Mouse (Mus musculus) forebrain, embryonic 15.5 days (tissue): Measurements from ENCODE around the gene Hectd1. TPM values are rescaled to one million over a fixed set of nuclear protein-coding genes. Genes with fewer than 3 reads are reported as not detected.

Experiments
- ATAC-seq: fragments of 200-750 bp; cut with Nextera tagmentation; replicated peaks from 2 replicates; pipeline ENCODE4 v1.8.0; 2017; ENCODE audit warnings: mild to moderate bottlenecking, moderate TSS enrichment, moderate library complexity
- H3K27ac ChIP-seq: fragments of 300-500 bp; sonication (generic); replicated peaks from 2 replicates; pipeline ENCODE4 v1.5.1; 2015; ENCODE audit warnings: mild to moderate bottlenecking, inconsistent platforms
- H3K27me3 ChIP-seq: fragments of 300-500 bp; sonication (generic); 2 replicates; pipeline ENCODE4 v1.6.1; 2015; ENCODE audit warnings: inconsistent platforms
- H3K36me3 ChIP-seq: fragments of 300-500 bp; sonication (generic); 2 replicates; pipeline ENCODE4 v1.6.1; 2015; ENCODE audit warnings: mild to moderate bottlenecking, inconsistent platforms
- H3K4me1 ChIP-seq: fragments of 300-500 bp; sonication (generic); 2 replicates; pipeline ENCODE4 v1.6.1; 2015; ENCODE audit warnings: inconsistent platforms
- H3K4me2 ChIP-seq: fragments of 300-500 bp; sonication (generic); replicated peaks from 2 replicates; pipeline ENCODE4 v1.6.1; 2015; ENCODE audit warnings: mild to moderate bottlenecking, inconsistent platforms
- H3K4me3 ChIP-seq: fragments of 300-500 bp; sonication (generic); 2 replicates; pipeline ENCODE4 v1.5.1; 2015; ENCODE audit warnings: mild to moderate bottlenecking, inconsistent platforms
- H3K9ac ChIP-seq: fragments of 300-500 bp; sonication (generic); replicated peaks from 2 replicates; pipeline ENCODE4 v1.6.1; 2015; ENCODE audit warnings: mild to moderate bottlenecking, inconsistent platforms
- H3K9me3 ChIP-seq: fragments of 300-500 bp; sonication (generic); 2 replicates; pipeline ENCODE4 v1.6.1; 2016; ENCODE audit warnings: inconsistent platforms
- WGBS: fragments of 180-500 bp; shearing (Covaris S2); methylation state at CpG from one replicate; pipeline ENCODE4 v1.1.7; 2015; ENCODE audit warnings: mixed read lengths; 5-methylcytosine and 5-hydroxymethylcytosine counted together
- polyA plus RNA-seq: library from polyadenylated mRNA; unstranded; fragments of >200 nt; fragmentation: Nextera tagmentation; extraction: Ambion mirVana; gene quantifications from 2 replicates; pipeline ENCODE4 v1.2.1, GENCODE M21; 2015

Gene Hectd1
- polyA plus RNA-seq, 1 experiment from 2014 or later = 42.7 TPM

DNA sequence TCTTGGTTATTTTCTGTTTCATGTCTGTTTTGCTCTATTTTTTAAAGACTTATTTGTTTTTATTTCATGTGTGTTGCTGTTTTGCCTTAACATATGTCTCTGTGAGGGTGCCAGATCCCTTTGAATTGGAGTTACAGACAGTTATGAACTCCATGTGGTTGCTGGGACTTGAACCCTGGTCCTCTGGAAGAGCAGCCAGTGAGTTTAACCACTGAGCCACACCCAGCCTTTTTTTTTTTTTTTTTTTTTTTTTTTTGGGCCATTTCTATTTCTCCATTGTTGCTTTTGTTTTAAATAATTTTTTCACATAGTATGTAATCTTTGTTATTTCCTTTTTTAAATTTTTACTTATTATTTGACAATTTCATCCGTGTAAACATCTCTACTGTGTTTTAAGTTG lies 10.5 kb upstream of the Hectd1 start:
- no peaks in the 10 kb centered on the region for H3K9me3 ChIP-seq
- H3K27me3 ChIP-seq = no peaks in the 10 kb centered on the region
- no peak overlapping the region for H3K9ac ChIP-seq
- 94% methylated on average over 1 of the region's 1 CpGs for WGBS
- peaks cover 9% of the 10 kb centered on the region for H3K4me1 ChIP-seq
- no peak overlapping the region for H3K4me3 ChIP-seq
- no peaks in the 10 kb centered on the region for H3K36me3 ChIP-seq
- no peak for ATAC-seq
- H3K4me2 ChIP-seq = no peak overlapping the region
- H3K27ac ChIP-seq = no peak overlapping the region

- Histone ChIP-seq H3K4me3 (no peak overlapping the region), H3K9ac (no peak overlapping the region), H3K27ac (no peak overlapping the region), H3K27me3 (no peaks in the 10 kb centered on the region), H3K4me1 (peaks cover 2% of the 10 kb centered on the region), H3K36me3 (no peaks in the 10 kb centered on the region), H3K4me2 (no peak overlapping the region), H3K9me3 (no peaks in the 10 kb centered on the region)
- 49% methylated on average over 3 of the region's 3 CpGs for WGBS
- no peak for ATAC-seq
These were observed 5.9 kb upstream of the Hectd1 start for GRCm38 (mm10) chr12:51835219-51835618.

- ATAC-seq = no peak
- H3K27ac ChIP-seq = no peak overlapping the region
- H3K4me2 ChIP-seq = no peak overlapping the region
- H3K4me3 ChIP-seq = no peak overlapping the region
- 81% methylated on average over 13 of the region's 13 CpGs for WGBS
- no peaks in the 10 kb centered on the region for H3K9me3 ChIP-seq
- peaks cover 20% of the 10 kb centered on the region for H3K4me1 ChIP-seq
- H3K9ac ChIP-seq = no peak overlapping the region
- no peaks in the 10 kb centered on the region for H3K36me3 ChIP-seq
- H3K27me3 ChIP-seq = no peaks in the 10 kb centered on the region
These were observed 2.6 kb upstream of the Hectd1 start for GRCm38 (mm10) chr12:51831931-51832330.

- 95% methylated on average over 3 of the region's 3 CpGs for WGBS
- no peaks in the 10 kb centered on the region for H3K9me3 ChIP-seq
- H3K27me3 ChIP-seq = no peaks in the 10 kb centered on the region
- H3K27ac ChIP-seq = no peak overlapping the region
- no peak overlapping the region for H3K4me3 ChIP-seq
- no peaks in the 10 kb centered on the region for H3K36me3 ChIP-seq
- no peak overlapping the region for H3K4me2 ChIP-seq
- ATAC-seq = no peak
- H3K9ac ChIP-seq = no peak overlapping the region
- H3K4me1 ChIP-seq = peaks cover 20% of the 10 kb centered on the region
These were observed 2.0 kb upstream of the Hectd1 start for GRCm38 (mm10) chr12:51831296-51831695.

GRCm38 (mm10) chr12:51830671-51831070 lies 1.3 kb upstream of the Hectd1 start:
- Histone ChIP-seq H3K9ac (no peak overlapping the region; the same call in 1 of the 2 replicates), H3K36me3 (no peaks in the 10 kb centered on the region), H3K4me3 (no peak overlapping the region), H3K4me1 (peaks cover 20% of the 10 kb centered on the region), H3K27me3 (no peaks in the 10 kb centered on the region), H3K27ac (no peak overlapping the region), H3K4me2 (0 out of 2 replicates have a peak overlapping the region, but pooled peaks have one; percentile 71), H3K9me3 (no peaks in the 10 kb centered on the region)
- no peak for ATAC-seq
- 84% methylated on average over 1 of the region's 1 CpGs for WGBS

GRCm38 (mm10) chr12:51830077-51830402 lies 704 bp upstream of the Hectd1 start:
- Histone ChIP-seq H3K9ac (peak overlapping the region; percentile 99), H3K4me2 (peak overlapping the region; percentile 71), H3K9me3 (no peaks in the 10 kb centered on the region), H3K36me3 (0 out of 2 replicates have a peak, but pooled peaks cover 4% of the 10 kb centered on the region), H3K27ac (peak overlapping the region; percentile 99), H3K4me1 (peaks cover 20% of the 10 kb centered on the region), H3K4me3 (peak overlapping the region; percentile 99), H3K27me3 (no peaks in the 10 kb centered on the region)
- no peak for ATAC-seq
- WGBS = under 1% methylated on average over 12 of the region's 12 CpGs

- peaks cover 11% of the 10 kb centered on the region; the same call in 1 of the 2 replicates for H3K36me3 ChIP-seq
- peak; percentile 14; the same call in 1 of the 2 replicates for ATAC-seq
- peak overlapping the region; percentile 71 for H3K4me2 ChIP-seq
- no peaks in the 10 kb centered on the region for H3K27me3 ChIP-seq
- H3K27ac ChIP-seq = peak overlapping the region; percentile 99
- H3K9ac ChIP-seq = peak overlapping the region; percentile 99
- peak overlapping the region; percentile 99 for H3K4me3 ChIP-seq
- under 1% methylated on average over 66 of the region's 66 CpGs for WGBS
- H3K9me3 ChIP-seq = no peaks in the 10 kb centered on the region
- peaks cover 20% of the 10 kb centered on the region for H3K4me1 ChIP-seq
These were observed 533 bp downstream of the Hectd1 start for GRCm38 (mm10) chr12:51828716-51829289.

DNA sequence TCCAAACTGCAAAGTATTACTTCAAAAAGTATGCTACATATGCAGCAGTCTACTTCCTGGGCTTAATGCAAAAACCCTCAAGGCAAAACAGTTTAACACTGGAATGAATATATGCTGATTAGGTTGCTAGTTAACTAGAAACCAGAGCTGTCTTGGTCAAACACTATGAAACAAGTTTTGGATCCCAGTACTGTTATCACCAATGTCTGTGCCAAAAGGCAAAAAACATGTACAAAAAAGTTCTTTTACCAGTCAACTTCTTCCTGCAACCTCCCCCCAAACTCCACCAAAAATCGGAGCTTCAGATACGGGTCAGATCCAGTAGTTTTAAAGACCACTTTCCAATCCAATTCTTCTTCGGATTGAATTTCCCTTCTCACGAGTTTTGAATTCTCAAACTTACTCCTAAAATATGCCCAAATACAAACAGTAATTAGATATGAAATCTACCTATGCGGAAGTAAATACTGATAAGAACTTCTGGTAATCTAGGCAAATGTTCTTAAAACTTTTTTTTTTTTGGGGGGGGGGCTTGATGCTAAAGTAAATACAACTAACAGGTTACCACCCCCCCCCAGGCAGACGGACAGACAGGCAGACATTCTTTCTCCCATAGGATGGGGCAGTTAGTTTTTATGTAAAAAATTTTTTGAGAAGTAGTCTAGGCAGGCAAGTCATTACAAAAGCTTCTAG lies 1.2 kb downstream of the Hectd1 start:
- H3K27me3 ChIP-seq = no peaks in the 10 kb centered on the region
- H3K9me3 ChIP-seq = no peaks in the 10 kb centered on the region
- WGBS = 25% methylated on average over 6 of the region's 6 CpGs
- ATAC-seq = no peak
- H3K27ac ChIP-seq = peak overlapping the region; percentile 99
- H3K4me2 ChIP-seq = peak overlapping the region; percentile 71
- peak overlapping the region; percentile 99 for H3K9ac ChIP-seq
- H3K4me3 ChIP-seq = peak overlapping the region; percentile 99
- peaks cover 25% of the 10 kb centered on the region for H3K4me1 ChIP-seq
- H3K36me3 ChIP-seq = peaks cover 11% of the 10 kb centered on the region; the same call in 1 of the 2 replicates

DNA sequence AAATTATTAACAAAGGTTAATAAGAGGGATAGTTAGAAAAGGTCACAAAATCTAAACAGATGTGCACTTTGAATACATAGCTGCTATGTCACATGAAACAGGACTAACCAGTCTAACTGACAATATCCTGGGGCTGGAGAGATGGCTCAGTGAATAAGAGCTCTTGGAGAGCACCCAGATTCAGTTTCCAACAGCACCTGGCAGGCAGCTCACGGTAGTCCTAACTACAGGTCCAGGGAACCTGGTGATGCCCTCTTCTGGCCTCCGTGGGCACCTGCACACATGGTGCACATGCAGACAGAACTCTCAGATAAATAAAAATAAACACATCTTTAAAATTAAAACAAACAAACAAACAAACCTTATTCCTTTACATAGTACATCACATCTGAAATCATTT lies 4.0 kb downstream of the Hectd1 start:
- H3K4me1 ChIP-seq = peaks cover 23% of the 10 kb centered on the region
- no peaks in the 10 kb centered on the region for H3K27me3 ChIP-seq
- H3K27ac ChIP-seq = no peak overlapping the region
- ATAC-seq = no peak
- H3K4me3 ChIP-seq = no peak overlapping the region
- WGBS = 86% methylated on average over 2 of the region's 2 CpGs
- H3K9ac ChIP-seq = no peak overlapping the region
- peaks cover 11% of the 10 kb centered on the region; the same call in 1 of the 2 replicates for H3K36me3 ChIP-seq
- no peaks in the 10 kb centered on the region for H3K9me3 ChIP-seq
- no peak overlapping the region for H3K4me2 ChIP-seq

GRCm38 (mm10) chr12:51823311-51823710 lies 6.0 kb downstream of the Hectd1 start:
- 65% methylated on average over 5 of the region's 5 CpGs for WGBS
- no peak for ATAC-seq

GRCm38 (mm10) chr12:51822861-51823260 lies 6.5 kb downstream of the Hectd1 start:
- H3K4me3 ChIP-seq = no peak overlapping the region
- ATAC-seq = no peak
- H3K9me3 ChIP-seq = no peaks in the 10 kb centered on the region
- H3K36me3 ChIP-seq = peaks cover 11% of the 10 kb centered on the region; the same call in 1 of the 2 replicates
- H3K27ac ChIP-seq = no peak overlapping the region
- WGBS = 81% methylated on average over 2 of the region's 2 CpGs
- peaks cover 16% of the 10 kb centered on the region for H3K4me1 ChIP-seq
- H3K9ac ChIP-seq = no peak overlapping the region
- H3K27me3 ChIP-seq = no peaks in the 10 kb centered on the region
- no peak overlapping the region for H3K4me2 ChIP-seq

More at GRCm38 (mm10) chr12:51823311-51823710, 6.0 kb downstream of the Hectd1 start:
- Histone ChIP-seq H3K27me3 (no peaks in the 10 kb centered on the region), H3K9ac (no peak overlapping the region), H3K27ac (no peak overlapping the region), H3K36me3 (peaks cover 11% of the 10 kb centered on the region; the same call in 1 of the 2 replicates), H3K9me3 (no peaks in the 10 kb centered on the region), H3K4me2 (no peak overlapping the region), H3K4me1 (peaks cover 18% of the 10 kb centered on the region), H3K4me3 (no peak overlapping the region)

DNA sequence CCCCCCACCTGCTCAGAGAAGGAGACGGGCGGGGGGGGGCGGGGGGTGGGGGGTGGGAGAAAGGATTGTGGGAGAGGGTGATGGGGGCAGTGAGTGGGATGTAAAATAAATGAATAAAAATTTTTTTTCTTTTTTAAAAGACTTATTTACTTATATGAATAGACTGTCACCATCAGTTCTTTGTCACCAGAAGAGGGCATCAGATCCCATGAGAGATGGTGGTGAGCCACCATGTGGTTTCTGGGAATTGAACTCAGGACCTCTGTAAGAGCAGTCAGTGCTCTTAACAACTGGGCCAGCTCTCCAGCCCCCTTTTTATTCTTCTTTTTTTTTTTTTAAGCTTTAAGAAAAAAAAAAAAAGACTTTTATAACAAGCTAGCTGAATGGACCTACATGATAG lies 7.1 kb downstream of the Hectd1 start:
- Histone ChIP-seq H3K4me1 (peaks cover 10% of the 10 kb centered on the region), H3K9me3 (no peaks in the 10 kb centered on the region), H3K36me3 (peaks cover 11% of the 10 kb centered on the region; the same call in 1 of the 2 replicates), H3K27ac (no peak overlapping the region), H3K9ac (no peak overlapping the region), H3K27me3 (no peaks in the 10 kb centered on the region), H3K4me2 (no peak overlapping the region), H3K4me3 (no peak overlapping the region)
- ATAC-seq = no peak
- 79% methylated on average over 3 of the region's 3 CpGs for WGBS
